Mouse (Mus musculus) cortical plate, adult 2 months (tissue): ENCODE measurements around the gene Ly6g6f.

Experiments
- CTCF ChIP-seq: fragments of 200-500 bp; IDR thresholded peaks from 2 replicates; pipeline ENCODE4 v1.5.1; 2011; ENCODE audit warnings: mild to moderate bottlenecking, control low read depth, low read length; ENCODE audit not compliant: insufficient read depth; ENCODE audit errors: extremely low read depth
- POLR2A ChIP-seq: fragments of 200-500 bp; IDR thresholded peaks from 2 replicates; pipeline ENCODE4 v1.6.1; 2011; ENCODE audit warnings: mild to moderate bottlenecking, low read length, control low read depth; ENCODE audit not compliant: insufficient read depth; ENCODE audit errors: extremely low read depth

DNA sequence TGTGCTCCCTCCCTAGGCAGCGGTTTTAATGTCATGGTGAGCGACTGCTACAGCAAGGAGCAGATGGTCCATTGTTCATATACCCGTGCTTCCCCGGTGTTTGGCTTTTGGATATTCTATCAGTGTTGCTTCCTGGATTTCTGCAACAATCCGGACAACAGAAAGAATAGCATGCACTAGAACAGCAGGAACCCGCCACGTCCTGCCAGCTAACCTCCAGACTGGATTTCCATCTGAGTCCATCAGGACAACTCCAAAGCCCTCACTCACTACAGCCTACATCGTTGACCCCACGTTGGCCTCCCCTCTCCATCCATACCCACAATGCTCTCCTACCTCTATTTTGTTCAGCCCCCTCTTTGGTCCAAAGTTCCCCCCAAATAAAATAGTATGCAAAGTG, 26.4 kb upstream of the Ly6g6f start:
- TF ChIP-seq CTCF (no peak), POLR2A (no peak)
